Mouse (Mus musculus): Measurements from ENCODE around the gene Unc13d. TPM values are rescaled to one million over a fixed set of nuclear protein-coding genes. Genes with fewer than 3 reads are reported as not detected.

The Unc13d gene
- polyA plus RNA-seq, 1 experiment from 2014 or later, result 44.8 TPM

DNA sequence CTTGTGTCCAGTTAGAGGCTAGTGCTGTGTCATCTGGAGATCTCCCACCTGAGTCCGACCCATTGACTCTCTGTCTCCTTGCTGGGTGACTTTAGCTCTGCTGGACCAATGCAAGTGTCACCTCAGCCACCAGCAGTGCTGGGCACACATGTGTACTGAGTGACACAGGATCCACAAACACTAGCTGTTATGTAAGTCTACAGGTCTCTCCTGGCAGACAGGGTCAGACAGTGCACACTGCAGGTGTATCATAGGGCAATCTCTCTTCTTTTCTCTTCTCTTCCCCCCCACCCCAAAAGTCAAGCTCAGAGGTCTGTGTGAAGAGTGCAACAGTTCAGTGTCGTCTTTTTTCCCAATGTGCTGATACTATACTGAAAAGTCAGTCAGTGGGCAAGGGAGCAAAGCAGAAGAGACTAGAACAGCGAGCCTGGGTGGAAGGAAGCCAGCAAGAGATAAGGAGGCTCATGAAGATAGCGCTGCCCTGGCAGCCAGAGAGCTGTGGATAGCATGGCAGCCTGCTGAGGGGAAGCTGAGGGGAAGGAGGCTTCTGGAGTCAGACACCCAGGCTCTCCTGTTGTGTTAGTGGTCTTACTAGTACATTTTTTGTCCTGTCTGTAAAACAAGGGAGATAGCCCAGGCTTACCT is 20.4 kb downstream of the Unc13d start:
- peak overlapping the region; percentile 12; the same call in 1 of the 2 replicates for H3K4me2 ChIP-seq
- no peaks in the 10 kb centered on the region for H3K27me3 ChIP-seq (replicated peaks; ENCODE audit: control insufficient read depth, insufficient read depth, low read length)
- ATAC-seq (replicated peaks; ENCODE audit: low FRiP score), result peak; percentile 76
- no peaks in the 10 kb centered on the region for H3K9me3 ChIP-seq (ENCODE audit: control insufficient read depth, low read length)
- 47% methylated on average over 4 of the region's 4 CpGs for WGBS
- no peak for DNase-seq (ENCODE audit: low spot score)
- H3K36me3 ChIP-seq (ENCODE audit: control insufficient read depth, insufficient read depth, low read length), result peaks cover 75% of the 10 kb centered on the region
- H3K27ac ChIP-seq (ENCODE audit: low read depth, low read length), result peak overlapping the region; percentile 82
- H3K4me3 ChIP-seq (ENCODE audit: low read depth, low read length), result no peak overlapping the region
- H3K9ac ChIP-seq (ENCODE audit: low read depth, low read length), result peak overlapping the region; percentile 41
- peaks cover 35% of the 10 kb centered on the region for H3K4me1 ChIP-seq (replicated peaks; ENCODE audit: control insufficient read depth, insufficient read depth, low read length)

DNA sequence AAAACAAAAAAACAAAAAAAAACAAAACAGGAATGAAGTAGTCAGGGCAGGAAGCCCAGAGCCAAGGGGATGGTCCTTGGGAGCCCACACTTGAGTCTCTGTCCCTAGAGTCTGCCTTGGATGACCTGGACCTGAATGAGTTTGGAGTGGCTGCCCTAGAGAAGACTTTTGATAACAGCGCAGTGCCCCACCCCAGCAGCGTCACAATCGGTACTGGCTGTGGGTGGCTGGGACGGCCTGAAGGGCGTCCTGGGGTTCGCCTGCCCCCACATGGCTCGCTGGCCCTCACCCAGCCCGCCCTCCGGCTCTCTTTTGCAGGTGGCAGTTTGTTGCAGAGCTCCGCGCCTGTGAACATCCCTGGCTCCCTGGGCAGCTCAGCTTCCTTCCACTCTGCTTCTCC is 21.9 kb downstream of the Unc13d start:
- DNase-seq (ENCODE audit: low spot score) (no peak), ATAC-seq (replicated peaks; ENCODE audit: low FRiP score) (no peak)
- H3K36me3 ChIP-seq (ENCODE audit: control insufficient read depth, insufficient read depth, low read length), result peaks cover 80% of the 10 kb centered on the region
- no peak overlapping the region for H3K9ac ChIP-seq (ENCODE audit: low read depth, low read length)
- H3K27me3 ChIP-seq (replicated peaks; ENCODE audit: control insufficient read depth, insufficient read depth, low read length), result no peaks in the 10 kb centered on the region
- WGBS, result 74% methylated on average over 11 of the region's 11 CpGs
- no peak overlapping the region for H3K4me2 ChIP-seq
- no peaks in the 10 kb centered on the region for H3K9me3 ChIP-seq (ENCODE audit: control insufficient read depth, low read length)
- H3K27ac ChIP-seq (ENCODE audit: low read depth, low read length), result no peak overlapping the region
- H3K4me3 ChIP-seq (ENCODE audit: low read depth, low read length), result no peak overlapping the region
- peaks cover 35% of the 10 kb centered on the region for H3K4me1 ChIP-seq (replicated peaks; ENCODE audit: control insufficient read depth, insufficient read depth, low read length)

- Histone ChIP-seq H3K9ac (ENCODE audit: low read depth, low read length) (no peak overlapping the region), H3K36me3 (ENCODE audit: control insufficient read depth, insufficient read depth, low read length) (peaks cover 79% of the 10 kb centered on the region), H3K9me3 (ENCODE audit: control insufficient read depth, low read length) (no peaks in the 10 kb centered on the region; the same call in 1 of the 2 replicates), H3K4me1 (replicated peaks; ENCODE audit: control insufficient read depth, insufficient read depth, low read length) (peaks cover 35% of the 10 kb centered on the region), H3K4me2 (no peak overlapping the region), H3K27ac (ENCODE audit: low read depth, low read length) (no peak overlapping the region; the same call in 1 of the 2 replicates), H3K27me3 (replicated peaks; ENCODE audit: control insufficient read depth, insufficient read depth, low read length) (no peaks in the 10 kb centered on the region), H3K4me3 (ENCODE audit: low read depth, low read length) (no peak overlapping the region)
- ATAC-seq (replicated peaks; ENCODE audit: low FRiP score), result 0 out of 2 replicates have a peak, but pooled peaks have one; percentile 36
- 85% methylated on average over 9 of the region's 9 CpGs for WGBS
- peak; percentile 29 for DNase-seq (ENCODE audit: low spot score)
These were observed 24.1 kb downstream of the Unc13d start for GRCm38 (mm10) chr11:116053510-116054229.

DNA sequence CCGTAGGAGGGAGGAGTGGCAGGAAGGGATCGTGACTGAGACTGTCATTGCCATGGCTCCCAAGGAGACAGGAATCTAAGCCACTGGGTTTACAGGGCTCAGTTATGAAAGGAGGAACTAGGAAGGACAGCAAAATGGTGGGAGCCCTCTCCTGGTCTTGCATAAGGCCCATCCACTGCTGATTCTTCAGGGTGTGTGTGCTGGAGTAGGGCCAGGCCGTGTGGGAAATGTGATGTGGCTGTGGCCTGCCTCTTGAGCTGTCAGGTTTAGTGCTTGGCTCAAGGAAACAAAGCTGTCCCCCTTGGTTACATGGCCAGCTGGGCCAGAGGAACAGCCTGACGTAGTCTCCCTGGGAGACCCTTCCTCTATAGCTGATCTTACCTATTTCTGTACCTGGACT is 27.6 kb downstream of the Unc13d start:
- DNase-seq (ENCODE audit: low spot score) (no peak), ATAC-seq (replicated peaks; ENCODE audit: low FRiP score) (no peak)
- Histone ChIP-seq H3K9me3 (ENCODE audit: control insufficient read depth, low read length) (no peaks in the 10 kb centered on the region; the same call in 1 of the 2 replicates), H3K4me3 (ENCODE audit: low read depth, low read length) (no peak overlapping the region), H3K27ac (ENCODE audit: low read depth, low read length) (no peak overlapping the region), H3K27me3 (replicated peaks; ENCODE audit: control insufficient read depth, insufficient read depth, low read length) (no peaks in the 10 kb centered on the region), H3K4me1 (replicated peaks; ENCODE audit: control insufficient read depth, insufficient read depth, low read length) (peaks cover 6% of the 10 kb centered on the region), H3K9ac (ENCODE audit: low read depth, low read length) (no peak overlapping the region), H3K4me2 (no peak overlapping the region), H3K36me3 (ENCODE audit: control insufficient read depth, insufficient read depth, low read length) (peaks cover 74% of the 10 kb centered on the region)
- 90% methylated on average over 4 of the region's 4 CpGs for WGBS

DNA sequence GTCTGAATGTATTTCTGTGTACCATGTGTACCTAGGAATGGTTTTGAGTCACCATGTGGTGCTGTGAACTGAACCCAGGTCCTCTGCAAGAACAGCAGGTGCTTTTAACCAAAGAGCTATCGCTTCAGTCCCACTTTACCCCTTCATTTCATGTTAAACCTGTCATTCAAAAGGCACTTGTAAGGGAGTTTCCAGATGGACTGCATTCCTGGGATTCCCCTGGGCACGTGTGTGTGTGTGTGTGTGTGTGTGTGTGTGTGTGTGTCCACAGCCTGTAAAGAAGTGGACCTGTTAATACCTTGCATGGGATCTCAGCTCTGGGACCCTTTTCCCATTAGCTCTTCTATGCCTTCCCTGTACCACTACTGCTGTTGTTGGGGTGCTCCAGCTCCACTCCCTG is 28.2 kb downstream of the Unc13d start:
- no peak overlapping the region for H3K4me3 ChIP-seq (ENCODE audit: low read depth, low read length)
- no peak overlapping the region for H3K27ac ChIP-seq (ENCODE audit: low read depth, low read length)
- no peak overlapping the region for H3K9ac ChIP-seq (ENCODE audit: low read depth, low read length)
- peaks cover 69% of the 10 kb centered on the region for H3K36me3 ChIP-seq (ENCODE audit: control insufficient read depth, insufficient read depth, low read length)
- DNase-seq (ENCODE audit: low spot score) (no peak), ATAC-seq (replicated peaks; ENCODE audit: low FRiP score) (no peak)
- no peaks in the 10 kb centered on the region; the same call in 1 of the 2 replicates for H3K9me3 ChIP-seq (ENCODE audit: control insufficient read depth, low read length)
- WGBS, result 83% methylated on average over 2 of the region's 2 CpGs
- no peak overlapping the region for H3K4me2 ChIP-seq
- H3K27me3 ChIP-seq (replicated peaks; ENCODE audit: control insufficient read depth, insufficient read depth, low read length), result no peaks in the 10 kb centered on the region
- H3K4me1 ChIP-seq (replicated peaks; ENCODE audit: control insufficient read depth, insufficient read depth, low read length), result peaks cover 6% of the 10 kb centered on the region

DNA sequence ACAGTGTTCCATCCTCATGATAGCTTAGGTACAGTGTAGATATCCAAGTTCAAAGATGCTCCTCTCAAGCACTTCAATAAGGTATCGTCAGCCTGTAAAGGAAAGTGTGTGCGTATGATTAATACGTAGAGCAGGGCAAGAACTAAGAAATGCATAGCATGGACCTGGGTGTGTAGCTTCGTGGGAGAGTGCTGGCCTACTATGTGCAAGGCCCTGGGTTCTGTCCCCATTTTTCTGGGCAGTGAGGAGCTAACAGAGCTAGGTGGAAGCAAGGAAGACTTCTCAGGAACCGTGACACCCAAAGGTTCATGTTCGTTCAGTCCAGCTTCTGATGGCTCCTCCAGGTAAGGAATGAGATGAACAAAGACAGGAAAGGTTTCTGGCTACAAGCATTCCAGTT is 32.6 kb downstream of the Unc13d start:
- Histone ChIP-seq H3K9me3 (ENCODE audit: control insufficient read depth, low read length) (no peaks in the 10 kb centered on the region; the same call in 1 of the 2 replicates), H3K4me2 (no peak overlapping the region), H3K27ac (ENCODE audit: low read depth, low read length) (no peak overlapping the region), H3K4me3 (ENCODE audit: low read depth, low read length) (no peak overlapping the region), H3K36me3 (ENCODE audit: control insufficient read depth, insufficient read depth, low read length) (peaks cover 56% of the 10 kb centered on the region), H3K4me1 (replicated peaks; ENCODE audit: control insufficient read depth, insufficient read depth, low read length) (no peaks in the 10 kb centered on the region; the same call in 1 of the 2 replicates), H3K9ac (ENCODE audit: low read depth, low read length) (no peak overlapping the region), H3K27me3 (replicated peaks; ENCODE audit: control insufficient read depth, insufficient read depth, low read length) (no peaks in the 10 kb centered on the region)
- ATAC-seq (replicated peaks; ENCODE audit: low FRiP score) (no peak), DNase-seq (ENCODE audit: low spot score) (no peak)
- WGBS, result 91% methylated on average over 6 of the region's 6 CpGs

DNA sequence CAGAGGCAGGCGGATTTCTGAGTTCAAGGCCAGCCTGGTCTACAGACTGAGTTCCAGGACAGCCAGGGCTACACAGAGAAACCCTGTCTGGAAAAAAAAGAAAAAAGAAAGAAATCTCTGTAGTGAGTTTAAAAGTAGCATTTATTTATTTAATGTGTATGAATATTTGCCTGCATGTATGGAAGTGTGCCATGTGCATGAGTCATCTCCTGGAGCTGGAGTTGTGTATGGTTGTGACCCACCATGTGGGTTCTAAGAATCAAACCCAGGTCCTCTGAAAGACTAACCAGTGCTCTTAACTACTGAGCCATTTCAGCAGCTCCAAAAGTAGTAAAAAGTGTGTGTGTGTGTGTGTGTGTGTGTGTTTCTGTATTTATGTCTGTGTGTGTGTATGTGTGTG is 34.5 kb downstream of the Unc13d start:
- 97% methylated on average over 1 of the region's 1 CpGs for WGBS
- no peak for ATAC-seq (replicated peaks; ENCODE audit: low FRiP score)

GRCm38 (mm10) chr11:116042372-116043138 is 35.2 kb downstream of the Unc13d start:
- Histone ChIP-seq H3K27me3 (replicated peaks; ENCODE audit: control insufficient read depth, insufficient read depth, low read length) (no peaks in the 10 kb centered on the region), H3K4me3 (ENCODE audit: low read depth, low read length) (no peak overlapping the region), H3K4me1 (replicated peaks; ENCODE audit: control insufficient read depth, insufficient read depth, low read length) (no peaks in the 10 kb centered on the region), H3K36me3 (ENCODE audit: control insufficient read depth, insufficient read depth, low read length) (peaks cover 39% of the 10 kb centered on the region), H3K27ac (ENCODE audit: low read depth, low read length) (no peak overlapping the region), H3K4me2 (no peak overlapping the region), H3K9me3 (ENCODE audit: control insufficient read depth, low read length) (no peaks in the 10 kb centered on the region; the same call in 1 of the 2 replicates), H3K9ac (ENCODE audit: low read depth, low read length) (no peak overlapping the region)
- DNase-seq (ENCODE audit: low spot score) (no peak), ATAC-seq (replicated peaks; ENCODE audit: low FRiP score) (no peak)
- 64% methylated on average over 5 of the region's 5 CpGs for WGBS

More for the DNA sequence above, 34.5 kb downstream of the Unc13d start:
- Histone ChIP-seq H3K36me3 (ENCODE audit: control insufficient read depth, insufficient read depth, low read length) (peaks cover 44% of the 10 kb centered on the region), H3K4me1 (replicated peaks; ENCODE audit: control insufficient read depth, insufficient read depth, low read length) (no peaks in the 10 kb centered on the region), H3K27me3 (replicated peaks; ENCODE audit: control insufficient read depth, insufficient read depth, low read length) (no peaks in the 10 kb centered on the region), H3K9me3 (ENCODE audit: control insufficient read depth, low read length) (no peaks in the 10 kb centered on the region; the same call in 1 of the 2 replicates), H3K27ac (ENCODE audit: low read depth, low read length) (no peak overlapping the region), H3K9ac (ENCODE audit: low read depth, low read length) (no peak overlapping the region), H3K4me3 (ENCODE audit: low read depth, low read length) (no peak overlapping the region), H3K4me2 (no peak overlapping the region)
- no peak for DNase-seq (ENCODE audit: low spot score)

Measured in liver, embryonic 11.5 days (tissue).